Mouse (Mus musculus) kidney, adult 2 months (tissue): ENCODE measurements around the gene Prdm1.

Experiments
- CTCF ChIP-seq: fragments of 200-500 bp; conservative IDR thresholded peaks from 2 replicates; pipeline ENCODE4 v1.5.1; 2011; ENCODE audit warnings: low read depth, mild to moderate bottlenecking, control low read depth, low read length, moderate library complexity, mixed read lengths; ENCODE audit not compliant: insufficient read depth, insufficient read length
- POLR2A ChIP-seq: fragments of 200-500 bp; IDR thresholded peaks from one replicate; pipeline ENCODE4 v1.6.1; 2011; ENCODE audit warnings: low read depth, low read length, control low read depth

DNA sequence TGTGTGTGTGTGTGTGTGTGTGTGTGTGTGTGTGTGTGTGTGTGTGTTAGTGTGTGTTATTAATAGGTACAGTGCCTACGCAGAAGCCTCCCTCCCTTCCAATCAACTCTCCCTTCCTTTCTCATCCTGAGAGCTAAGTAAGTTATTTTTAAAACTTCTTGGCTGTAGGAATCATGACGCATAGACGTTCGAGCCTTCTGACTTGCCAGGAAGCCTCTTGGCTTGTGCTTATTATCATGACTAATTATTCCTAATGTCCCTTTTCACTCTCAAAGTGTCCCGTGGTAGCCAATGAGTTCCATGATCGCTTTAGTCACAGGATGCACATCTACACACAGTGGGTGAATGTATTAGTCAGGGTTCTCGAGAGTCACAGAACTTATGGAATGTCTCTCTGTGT is 9.7 kb downstream of the Prdm1 start:
- no peak for TF ChIP-seq POLR2A
- TF ChIP-seq CTCF, result no peak
